Mouse (Mus musculus): ENCODE measurements around the gene Plscr1.

DNA sequence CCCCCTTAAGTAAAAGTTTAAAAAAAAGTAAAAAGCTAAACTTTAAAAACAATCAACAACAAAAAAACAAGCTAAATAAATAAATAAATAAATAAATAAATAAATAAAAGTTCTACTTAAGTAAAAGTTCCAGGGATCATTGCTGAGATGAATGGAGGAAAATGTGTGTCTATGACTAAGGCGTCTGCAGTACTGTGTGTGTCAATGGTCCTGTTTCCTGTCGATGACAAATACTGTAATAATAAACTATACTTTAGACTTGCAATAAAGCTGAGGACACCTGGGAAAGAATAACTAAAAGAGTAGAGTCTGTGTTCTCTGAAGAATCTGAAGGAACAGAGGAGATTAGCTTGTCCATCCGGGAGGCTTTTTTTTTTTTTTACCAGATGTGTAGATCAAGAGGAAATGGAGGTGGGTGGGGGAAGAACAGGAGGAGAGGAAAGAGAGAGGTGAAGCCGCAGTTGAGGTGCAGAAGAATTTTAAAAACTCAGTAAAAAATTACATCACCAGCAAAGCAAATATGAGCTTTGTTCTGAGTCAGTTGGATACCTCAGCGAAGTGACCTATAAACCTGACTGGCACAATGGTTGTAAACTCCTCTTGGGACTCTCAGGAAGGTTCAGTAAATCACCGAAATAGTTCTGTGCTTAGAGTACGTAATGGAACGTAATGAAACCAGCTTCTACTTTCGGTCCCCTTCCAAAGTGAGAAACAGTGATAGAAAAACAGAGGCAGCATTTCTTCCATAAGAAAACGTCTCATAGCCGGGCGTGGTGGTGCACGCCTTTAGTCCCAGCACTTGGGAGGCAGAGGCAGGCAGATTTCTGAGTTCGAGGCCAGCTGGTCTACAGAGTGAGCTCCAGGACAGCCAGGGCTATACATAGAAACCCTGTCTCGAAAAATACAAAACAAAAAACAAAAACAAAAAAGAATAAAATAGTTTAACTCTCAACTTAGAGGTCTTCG is 20.4 kb upstream of the Plscr1 start:
- no peak for TF ChIP-seq POLR2A (IDR thresholded peaks at IDR 0.05; ENCODE audit: borderline replicate concordance, extremely low read depth, low read depth, low read length)
- no peak for TF ChIP-seq CTCF (IDR thresholded peaks at IDR 0.05; ENCODE audit: insufficient read depth, low read length)
